Mouse (Mus musculus): ENCODE data around the gene H6pd.

Gene H6pd

DNA sequence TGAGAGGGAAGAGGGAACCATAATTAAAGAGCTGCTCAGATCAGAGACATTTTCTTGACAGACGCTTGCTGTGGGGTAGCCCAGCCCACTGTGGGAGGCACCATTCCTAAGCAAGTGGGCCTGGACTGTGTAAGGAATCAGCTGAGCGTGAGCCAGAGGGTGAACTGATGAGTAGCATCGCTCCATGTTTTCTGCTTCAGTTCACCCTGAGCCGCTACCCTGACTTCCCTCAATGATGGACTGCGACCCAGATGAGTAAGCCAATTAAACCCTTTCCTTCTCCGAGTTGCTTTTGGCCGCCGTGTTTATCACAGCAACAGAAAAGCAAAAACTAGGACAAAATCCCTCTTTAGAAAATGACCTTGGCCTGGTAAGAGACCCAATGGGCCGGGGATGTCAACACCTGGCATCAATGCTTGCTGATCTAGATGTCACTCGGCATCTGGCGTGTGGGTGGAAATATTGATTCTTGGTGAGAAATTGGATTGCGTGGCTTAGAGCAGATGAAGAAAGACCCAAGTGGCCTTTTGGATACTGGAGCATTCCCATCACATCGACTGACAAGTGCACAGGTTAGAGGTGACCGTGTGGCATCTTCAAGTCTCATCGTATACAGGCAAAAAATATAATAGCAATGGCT, 11.0 kb upstream of the H6pd start:
- no peak for DNase-seq (ENCODE audit: low spot score)

- DNase-seq (ENCODE audit: low spot score), result no peak
Observed at GRCm38 (mm10) chr4:150015436-150015835, 6.6 kb upstream of the H6pd start.

GRCm38 (mm10) chr4:150014378-150015091, 5.7 kb upstream of the H6pd start:
- DNase-seq (ENCODE audit: low spot score), result no peak

GRCm38 (mm10) chr4:150013805-150014204, 5.0 kb upstream of the H6pd start:
- DNase-seq (ENCODE audit: low spot score), result no peak

GRCm38 (mm10) chr4:150013186-150013690, 4.4 kb upstream of the H6pd start:
- DNase-seq (ENCODE audit: low spot score), result no peak

GRCm38 (mm10) chr4:150012322-150012723, 3.5 kb upstream of the H6pd start:
- DNase-seq (ENCODE audit: low spot score), result no peak

- DNase-seq (ENCODE audit: low spot score), result no peak
Observed at GRCm38 (mm10) chr4:150011564-150012321, 2.9 kb upstream of the H6pd start.

DNA sequence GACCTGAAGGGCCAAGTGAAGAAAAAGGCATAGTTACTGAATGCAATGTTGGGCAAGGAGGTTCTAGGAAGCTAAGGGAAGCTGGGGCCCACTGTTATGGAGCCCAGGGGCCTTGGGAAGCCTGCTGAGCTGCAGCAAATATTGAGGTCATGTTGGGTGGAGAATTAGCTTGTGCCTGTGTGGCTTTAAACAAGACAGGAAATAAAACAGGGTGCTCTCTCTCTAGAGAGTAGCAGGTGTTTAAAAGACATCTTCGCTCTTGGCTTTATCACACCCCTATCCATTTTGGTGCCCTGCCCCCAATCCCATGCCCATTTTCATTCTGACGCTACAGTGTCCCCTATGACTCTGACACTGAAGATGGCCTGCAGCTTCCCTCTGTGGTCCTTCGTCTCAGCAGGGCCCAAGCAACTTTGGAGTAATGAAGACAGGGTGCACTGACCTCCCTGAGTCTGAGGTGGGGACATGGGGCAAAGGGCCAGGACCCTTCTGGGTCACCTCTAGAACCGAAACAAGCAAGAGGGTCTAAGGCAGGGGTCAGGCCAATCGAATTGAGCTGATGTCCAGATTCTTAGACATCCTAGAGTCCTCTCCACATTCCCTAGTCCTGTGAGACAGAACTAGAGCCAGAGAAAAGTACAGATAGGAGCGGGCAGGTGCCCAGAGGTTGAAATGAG, 1.4 kb upstream of the H6pd start:
- no peak for DNase-seq (ENCODE audit: low spot score)

- no peak for DNase-seq (ENCODE audit: low spot score)
Observed at GRCm38 (mm10) chr4:150009587-150009930, 736 bp upstream of the H6pd start.

DNA sequence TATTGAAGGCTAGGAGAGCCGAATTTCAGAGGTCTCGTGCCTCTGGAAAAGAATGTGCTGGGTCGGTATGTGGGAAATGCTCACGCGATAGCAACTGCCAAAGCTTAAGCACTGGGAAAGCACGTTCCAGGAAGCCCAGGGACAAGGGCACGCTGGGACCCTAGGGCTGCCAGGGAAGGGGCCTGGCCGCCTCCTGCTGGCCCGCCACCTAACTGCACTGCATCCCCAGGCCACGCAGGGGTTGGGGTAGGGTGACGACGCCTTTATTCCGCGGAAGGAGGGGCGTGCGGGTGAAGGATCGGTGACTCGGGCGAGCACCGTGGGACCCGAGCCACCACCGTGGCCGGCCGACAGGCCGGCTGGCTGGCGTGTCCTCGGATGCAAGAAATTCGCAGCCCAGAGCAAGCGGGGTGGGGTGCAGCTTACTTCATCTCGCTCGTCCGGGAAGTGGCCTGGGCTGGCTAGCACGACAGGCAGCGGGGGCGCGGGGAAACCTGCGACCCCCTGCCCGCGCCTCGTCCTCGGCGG, 434 bp downstream of the H6pd start:
- peak; percentile 92 for DNase-seq (ENCODE audit: low spot score)

GRCm38 (mm10) chr4:150007444-150007843, 1.4 kb downstream of the H6pd start:
- DNase-seq (ENCODE audit: low spot score), result no peak

DNA sequence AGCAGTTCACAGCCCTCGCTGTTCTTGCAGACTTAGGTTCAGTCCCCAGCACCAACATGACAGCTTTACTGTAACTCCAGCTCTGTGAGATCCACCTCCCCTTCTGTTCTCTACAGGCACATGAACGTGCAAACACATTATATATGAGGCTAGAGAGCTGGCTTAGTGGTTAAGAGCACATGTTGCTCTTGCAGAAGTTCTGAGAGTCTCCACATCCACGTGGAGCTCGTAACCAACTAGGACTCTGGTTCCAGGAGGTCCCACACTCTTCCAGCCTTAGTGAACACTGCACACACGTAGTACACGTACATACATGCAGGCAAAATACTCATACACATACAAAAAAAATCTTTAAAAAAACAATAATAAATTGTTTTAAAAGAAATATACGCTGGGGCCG, 1.8 kb downstream of the H6pd start:
- no peak for DNase-seq (ENCODE audit: low spot score)

GRCm38 (mm10) chr4:150006122-150006854, 2.5 kb downstream of the H6pd start:
- no peak for DNase-seq (ENCODE audit: low spot score)

- DNase-seq (ENCODE audit: low spot score), result no peak
Observed at GRCm38 (mm10) chr4:150005231-150005630, 3.6 kb downstream of the H6pd start.

DNA sequence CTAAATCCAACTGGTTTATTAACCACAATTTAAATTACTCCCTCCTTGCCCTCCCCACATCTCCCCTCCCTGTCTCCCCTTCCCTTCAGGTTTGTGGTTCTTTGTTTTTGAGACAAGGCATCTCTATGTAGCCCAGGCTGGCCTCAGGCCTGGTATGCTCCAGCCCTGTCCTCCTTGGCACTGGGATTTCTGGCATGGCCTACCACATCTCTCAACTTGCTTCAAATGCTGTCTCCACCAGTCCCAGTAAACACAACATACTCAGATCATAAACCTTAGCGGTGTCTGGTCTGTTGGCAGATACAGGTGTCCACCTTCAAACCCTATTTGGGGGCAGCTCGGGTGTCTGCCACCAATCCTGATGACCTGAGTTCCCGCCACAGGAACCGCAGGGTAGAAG, 5.2 kb downstream of the H6pd start:
- DNase-seq (ENCODE audit: low spot score), result no peak

DNA sequence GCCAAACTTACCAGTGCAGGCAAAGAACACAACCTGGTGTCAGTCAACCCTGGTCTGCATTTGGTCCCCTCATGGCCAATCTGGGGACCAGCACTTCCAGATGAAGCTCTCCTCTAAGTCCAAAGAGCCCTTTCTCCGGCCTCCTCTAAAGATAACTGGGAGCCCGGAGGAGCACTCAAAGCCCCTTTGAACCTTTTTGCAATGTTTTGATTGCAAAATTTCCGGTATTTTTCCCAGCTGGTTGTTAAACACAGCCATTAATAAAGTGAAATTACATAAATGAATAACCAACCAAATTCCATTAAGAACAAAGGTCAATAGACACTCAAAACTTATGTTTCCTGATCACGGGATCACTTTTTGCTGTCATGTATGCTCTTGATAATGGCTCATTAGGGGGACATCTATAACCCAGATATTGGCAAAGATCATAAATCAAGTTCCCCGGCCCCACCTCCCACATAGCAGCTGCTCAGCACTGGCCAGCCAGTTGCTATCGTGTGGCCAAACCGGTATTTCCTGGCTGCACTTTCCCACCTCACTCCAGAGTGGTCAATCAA, 5.7 kb downstream of the H6pd start:
- peak; percentile 39 for DNase-seq (ENCODE audit: low spot score)

DNA sequence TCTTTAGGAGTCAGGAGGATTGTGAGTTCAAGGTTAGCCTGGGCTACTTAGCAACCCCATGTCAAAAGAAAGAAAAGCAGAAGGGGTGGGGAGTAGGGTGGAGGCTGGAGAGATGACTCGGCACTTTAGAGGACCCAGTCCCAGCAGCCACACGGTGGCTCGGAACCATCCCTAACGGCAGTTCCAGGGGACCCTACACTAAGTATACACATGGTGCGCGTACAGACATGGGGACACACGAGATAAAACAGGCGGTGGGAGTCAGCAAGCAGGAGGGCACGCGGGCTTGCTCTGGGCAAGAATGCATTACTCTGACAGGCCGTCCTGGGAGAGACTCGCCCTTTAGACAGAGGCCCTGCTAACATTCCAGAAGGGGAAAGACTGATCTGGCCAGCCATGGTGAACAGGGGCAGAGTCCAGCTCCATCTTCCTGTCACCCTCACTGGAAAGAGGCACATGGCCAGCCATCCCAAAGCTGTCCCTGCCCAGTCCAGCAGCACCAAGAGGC, 6.7 kb downstream of the H6pd start:
- DNase-seq (ENCODE audit: low spot score), result peak; percentile 21

GRCm38 (mm10) chr4:150001221-150001860, 7.5 kb downstream of the H6pd start:
- no peak for DNase-seq (ENCODE audit: low spot score)

DNA sequence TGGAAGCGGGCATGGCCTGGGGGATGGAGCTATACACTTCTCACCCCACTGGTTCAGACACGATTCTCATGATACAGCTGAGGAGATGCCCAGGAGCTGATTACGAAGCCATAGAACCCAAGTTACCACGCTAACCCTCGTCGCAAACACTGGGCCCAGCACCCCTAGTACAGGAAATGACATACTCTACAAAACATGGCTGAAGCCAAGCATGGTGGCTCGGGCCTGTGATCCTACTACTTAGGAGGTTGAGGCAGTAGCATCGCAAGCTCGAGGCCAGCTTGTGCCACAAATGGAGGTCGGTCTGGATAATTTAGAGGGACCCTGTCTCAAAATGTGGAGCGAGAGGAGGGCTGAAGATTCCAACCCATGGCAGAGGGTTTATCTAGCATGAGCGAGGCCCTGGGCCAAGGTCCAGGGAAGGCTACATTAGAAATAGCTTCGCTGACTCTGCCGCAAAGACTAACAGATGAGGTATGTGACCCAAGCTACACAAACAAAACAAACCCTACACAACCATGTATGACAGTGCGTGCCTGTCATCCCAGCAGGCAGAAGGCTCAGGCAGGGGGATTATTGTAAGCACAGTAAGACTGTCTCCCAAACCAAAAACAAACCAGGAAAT, 8.8 kb downstream of the H6pd start:
- DNase-seq (ENCODE audit: low spot score), result no peak

GRCm38 (mm10) chr4:149999510-149999900, 9.3 kb downstream of the H6pd start:
- DNase-seq (ENCODE audit: low spot score), result no peak

Data from embryo, embryonic 10 days (tissue).